Mouse (Mus musculus) yolk sac, embryonic 10.5 days (tissue): ENCODE data around the gene Sipa1l2.

Source experiments
- DNase-seq: peaks from one replicate; pipeline ENCODE4 v3.0.0-alpha.2; 2017; ENCODE audit warnings: low spot score

The Sipa1l2 gene

DNA sequence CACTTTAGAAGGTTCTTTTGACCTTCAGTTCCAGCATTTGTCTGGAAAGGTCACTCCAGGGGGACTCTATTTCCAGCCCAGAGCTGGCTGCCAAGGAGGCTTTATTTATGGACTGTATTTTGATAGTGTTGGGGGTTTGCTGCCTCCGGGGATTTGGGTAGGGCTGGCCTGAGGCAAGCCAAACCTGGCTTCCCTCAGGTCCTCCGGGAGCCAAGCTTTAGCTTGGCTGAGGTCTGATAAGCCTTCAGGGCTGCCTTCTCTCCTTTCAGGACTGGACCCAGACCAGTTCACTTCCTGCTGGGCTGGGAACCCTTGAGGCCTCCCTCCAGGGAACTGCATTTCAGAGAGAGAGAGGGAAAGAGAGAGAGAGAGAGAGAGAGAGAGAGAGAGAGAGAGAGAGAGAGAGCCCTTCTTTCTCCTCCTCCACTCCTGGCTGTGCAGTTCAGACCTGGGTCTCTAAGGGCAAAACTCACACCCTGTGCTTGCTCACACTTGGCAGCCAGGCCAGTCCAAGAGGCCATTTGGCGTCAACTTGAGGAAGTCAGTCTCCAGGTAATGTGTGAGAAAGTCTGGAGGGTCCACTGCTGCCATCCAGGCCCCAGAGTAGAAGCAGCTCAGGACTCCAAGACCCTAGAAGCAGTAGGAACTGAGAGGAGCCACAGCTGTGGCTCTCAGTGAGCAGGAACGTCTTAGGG lies 201.1 kb downstream of the Sipa1l2 start:
- no peak for DNase-seq
